Mouse (Mus musculus) heart, adult 11 months (tissue): ENCODE data around the gene Prox1.

Experiments
- DNase-seq: peaks from one replicate; pipeline ENCODE4 v3.0.0; 2022

The Prox1 gene

GRCm38 (mm10) chr1:190140519-190140918 lies 30.0 kb downstream of the Prox1 start:
- DNase-seq, result no peak

GRCm38 (mm10) chr1:190139711-190140405 lies 30.7 kb downstream of the Prox1 start:
- no peak for DNase-seq

GRCm38 (mm10) chr1:190137943-190138342 lies 32.6 kb downstream of the Prox1 start:
- DNase-seq, result no peak

- DNase-seq, result no peak
These were observed 37.6 kb downstream of the Prox1 start for GRCm38 (mm10) chr1:190132897-190133296.

GRCm38 (mm10) chr1:190130888-190131287 lies 39.6 kb downstream of the Prox1 start:
- DNase-seq, result peak; percentile 22

- no peak for DNase-seq
These were observed 41.0 kb downstream of the Prox1 start for GRCm38 (mm10) chr1:190129553-190129952.

GRCm38 (mm10) chr1:190128674-190129322 lies 41.7 kb downstream of the Prox1 start:
- DNase-seq, result peak; percentile 92

- peak; percentile 96 for DNase-seq
These were observed 42.6 kb downstream of the Prox1 start for GRCm38 (mm10) chr1:190127878-190128277.

GRCm38 (mm10) chr1:190127163-190127795 lies 43.2 kb downstream of the Prox1 start:
- no peak for DNase-seq

- DNase-seq, result peak; percentile 94
These were observed 45.4 kb downstream of the Prox1 start for GRCm38 (mm10) chr1:190124961-190125739.

- no peak for DNase-seq
These were observed 47.1 kb downstream of the Prox1 start for GRCm38 (mm10) chr1:190123404-190123803.

GRCm38 (mm10) chr1:190115985-190116384 lies 54.5 kb downstream of the Prox1 start:
- peak; percentile 4 for DNase-seq

- peak; percentile 64 for DNase-seq
These were observed 58.8 kb downstream of the Prox1 start for GRCm38 (mm10) chr1:190111741-190112140.

GRCm38 (mm10) chr1:190107587-190107986 lies 62.9 kb downstream of the Prox1 start:
- DNase-seq, result no peak

- peak; percentile 66 for DNase-seq
These were observed 63.7 kb downstream of the Prox1 start for GRCm38 (mm10) chr1:190106674-190107420.

GRCm38 (mm10) chr1:190106060-190106459 lies 64.5 kb downstream of the Prox1 start:
- no peak for DNase-seq

- peak; percentile 49 for DNase-seq
These were observed 77.2 kb downstream of the Prox1 start for GRCm38 (mm10) chr1:190093326-190093725.

- DNase-seq, result no peak
These were observed 78.4 kb downstream of the Prox1 start for GRCm38 (mm10) chr1:190092076-190092475.

GRCm38 (mm10) chr1:190088929-190089328 lies 81.6 kb downstream of the Prox1 start:
- DNase-seq, result no peak

- DNase-seq, result peak; percentile 88
These were observed 84.8 kb downstream of the Prox1 start for GRCm38 (mm10) chr1:190085703-190086102.

GRCm38 (mm10) chr1:190079643-190080275 lies 90.8 kb downstream of the Prox1 start:
- no peak for DNase-seq

- DNase-seq, result no peak
These were observed 93.9 kb downstream of the Prox1 start for GRCm38 (mm10) chr1:190076601-190077000.
